Mouse (Mus musculus) olfactory bulb, adult 2 months (tissue): ENCODE measurements around the gene Casp7.

Experiments
- CTCF ChIP-seq: fragments of 200-500 bp; IDR thresholded peaks from 2 replicates; pipeline ENCODE4 v1.5.1; 2012; ENCODE audit warnings: low read depth, mild to moderate bottlenecking, low read length, moderate library complexity; ENCODE audit not compliant: insufficient read depth
- POLR2A ChIP-seq: fragments of 200-500 bp; IDR thresholded peaks from 2 replicates; pipeline ENCODE4 v1.6.1; 2012; ENCODE audit warnings: mild to moderate bottlenecking, low read depth, low read length, moderate library complexity; ENCODE audit not compliant: insufficient read depth

DNA sequence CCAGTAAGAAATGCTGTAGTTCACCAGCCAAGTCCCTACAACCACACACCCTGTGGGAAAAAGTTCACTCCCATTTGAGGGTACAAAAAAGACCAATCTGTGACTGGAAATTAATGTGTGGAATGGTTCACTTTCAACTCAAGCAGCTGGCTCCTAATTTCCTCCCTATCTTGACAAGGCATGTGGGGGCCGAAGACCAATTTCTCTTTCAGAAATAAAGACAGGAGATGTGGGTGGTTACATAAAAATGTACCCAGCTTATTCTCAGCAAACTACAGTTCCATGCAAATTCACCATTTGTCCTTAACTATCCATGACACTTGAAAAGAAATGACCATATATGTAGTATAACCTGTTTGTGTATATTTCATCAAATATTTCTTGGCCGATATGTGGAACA, 55.5 kb downstream of the Casp7 start:
- no peak for TF ChIP-seq CTCF
- TF ChIP-seq POLR2A: no peak
